Mouse (Mus musculus) adrenal gland, adult 8-10 months (tissue): ENCODE measurements at regions not wholly inside any gene's neighbourhood (a gene's known extent, or its start where the extent isn't known, plus 50 kb on each side); places are given as distances from the start of the nearest gene placed in this dataset.
"Not testable (repeated sequence)": the region's sequence is repeated elsewhere in the genome, so short reads cannot be mapped to it uniquely, and the experiment has no call there.

Experiments used
- DNase-seq: peaks from one replicate; pipeline ENCODE4 v3.0.0; 2022

DNA sequence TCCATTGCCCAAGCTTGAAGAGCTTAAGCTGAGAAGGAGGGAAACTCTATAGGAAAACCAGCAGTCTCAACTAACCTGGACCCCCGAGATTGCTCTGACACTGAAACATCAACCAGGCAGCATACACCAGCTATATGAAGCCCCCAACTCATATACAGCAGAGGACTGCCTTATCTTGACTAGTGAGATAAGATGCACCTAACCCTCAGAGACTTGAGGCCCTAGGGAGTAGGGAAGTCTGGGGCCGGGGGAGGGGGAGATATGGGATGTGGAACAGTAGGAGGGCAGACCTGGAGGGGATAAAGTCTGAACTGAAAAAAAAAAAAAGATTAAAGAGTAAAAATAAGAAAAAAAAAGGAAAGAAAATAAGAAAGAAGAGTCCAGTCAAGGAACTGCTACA, 540.5 kb upstream of the Pkdcc start:
- no peak for DNase-seq

- DNase-seq = not testable (repeated sequence)
These were observed 548.5 kb upstream of the Pkdcc start for GRCm38 (mm10) chr17:82666557-82666956.

DNA sequence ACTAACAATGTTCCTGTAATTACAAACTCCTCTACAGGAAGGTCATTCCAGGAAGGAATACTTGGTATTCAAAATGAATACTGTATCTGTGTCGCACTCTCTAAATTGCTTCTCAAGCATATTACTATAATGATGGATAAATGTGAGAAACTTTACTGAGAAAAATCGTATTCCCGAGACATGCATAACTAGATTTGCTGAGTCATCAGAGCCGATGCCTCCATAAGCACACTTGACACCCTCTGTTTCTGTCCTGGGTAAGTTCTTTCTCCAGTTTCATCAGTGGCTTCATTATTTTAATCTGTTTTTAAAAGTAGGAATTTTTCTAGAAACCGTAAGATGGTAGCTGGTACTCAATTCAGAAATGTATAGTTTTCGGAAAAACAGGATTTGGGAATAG, 550.7 kb upstream of the Pkdcc start:
- DNase-seq = no peak

GRCm38 (mm10) chr17:82636459-82637189, 578.5 kb upstream of the Pkdcc start:
- no peak for DNase-seq

DNA sequence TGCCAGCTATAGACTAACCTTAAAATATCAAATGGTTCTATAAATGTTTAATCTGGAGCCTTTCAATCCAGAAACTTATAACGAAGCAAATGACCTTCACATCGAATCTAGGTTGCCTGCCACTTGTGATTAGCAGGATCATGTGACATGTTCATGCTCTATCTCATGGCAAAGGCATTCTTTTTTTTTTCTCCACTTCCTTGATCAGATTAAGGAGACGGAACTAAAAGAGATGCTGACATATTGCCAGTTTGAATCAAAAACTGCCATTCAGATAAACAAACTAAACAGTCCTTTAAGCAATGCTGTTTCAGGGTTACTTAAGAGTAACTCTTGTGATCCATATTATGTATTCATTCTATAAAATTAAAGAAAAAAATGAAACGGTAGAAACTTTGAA, 579.2 kb upstream of the Pkdcc start:
- DNase-seq = no peak

DNA sequence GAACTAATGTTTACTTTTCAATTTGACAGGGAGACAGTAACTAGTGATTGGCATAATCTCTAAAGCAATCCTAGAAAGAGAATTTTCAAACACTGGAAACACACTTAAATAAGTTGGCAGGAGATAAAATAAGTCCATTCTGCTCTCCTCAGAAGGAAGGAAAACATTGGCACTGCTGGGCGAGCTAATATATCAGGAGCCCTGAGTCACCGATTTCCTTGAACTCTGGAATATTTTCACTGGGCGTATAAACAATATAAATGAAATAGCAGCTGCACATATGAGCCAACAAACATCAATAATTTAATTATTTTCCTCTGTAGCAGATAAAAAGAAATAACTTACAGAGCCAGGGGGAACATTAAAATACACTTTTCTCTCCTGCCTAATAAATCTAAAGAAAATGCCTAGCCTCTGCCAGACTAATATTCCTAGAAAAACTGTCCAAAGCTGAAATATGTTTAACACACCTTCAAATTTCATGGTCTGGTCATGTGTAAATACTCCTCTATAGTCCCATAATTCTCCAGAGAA, 608.4 kb upstream of the Pkdcc start:
- peak; percentile 11 for DNase-seq

DNA sequence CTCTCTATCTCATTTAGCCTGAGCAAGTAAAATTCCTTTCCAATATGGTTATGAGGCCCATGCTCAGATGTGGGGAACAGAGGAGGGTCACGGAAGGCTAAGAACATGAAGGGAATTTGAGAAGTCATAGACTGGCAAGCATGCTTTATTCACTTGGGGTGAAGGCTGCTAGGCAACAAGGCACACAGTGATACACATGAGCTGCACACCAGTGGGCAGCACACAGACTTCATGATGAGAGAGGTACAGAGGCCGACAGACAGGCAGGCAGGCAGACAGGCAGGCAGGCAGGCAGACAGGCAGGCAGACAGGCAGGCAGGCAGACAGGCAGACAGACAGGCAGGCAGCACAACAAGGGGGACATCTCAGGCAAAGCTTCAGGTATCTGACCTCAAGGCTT, 631.3 kb upstream of the Pkdcc start:
- no peak for DNase-seq

DNA sequence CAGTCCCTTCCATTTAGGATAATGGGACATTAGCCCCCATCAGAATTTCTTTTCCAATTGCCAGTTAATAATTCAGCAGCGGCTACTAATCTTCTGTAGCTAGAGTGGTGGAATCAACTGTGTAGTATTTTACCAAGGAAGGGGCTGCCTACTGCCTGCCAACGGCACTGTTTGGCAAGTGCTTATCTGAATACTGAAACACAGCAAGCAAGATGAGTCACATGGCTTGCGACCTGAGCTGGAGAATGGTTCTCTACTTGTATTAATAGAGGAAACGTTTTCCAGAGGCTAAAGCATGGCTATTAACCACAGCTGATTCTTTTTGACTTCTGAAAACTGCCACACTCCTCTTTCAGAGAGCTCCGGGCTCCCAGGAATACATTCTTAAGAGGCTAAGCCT, 681.6 kb upstream of the Pkdcc start:
- no peak for DNase-seq

DNA sequence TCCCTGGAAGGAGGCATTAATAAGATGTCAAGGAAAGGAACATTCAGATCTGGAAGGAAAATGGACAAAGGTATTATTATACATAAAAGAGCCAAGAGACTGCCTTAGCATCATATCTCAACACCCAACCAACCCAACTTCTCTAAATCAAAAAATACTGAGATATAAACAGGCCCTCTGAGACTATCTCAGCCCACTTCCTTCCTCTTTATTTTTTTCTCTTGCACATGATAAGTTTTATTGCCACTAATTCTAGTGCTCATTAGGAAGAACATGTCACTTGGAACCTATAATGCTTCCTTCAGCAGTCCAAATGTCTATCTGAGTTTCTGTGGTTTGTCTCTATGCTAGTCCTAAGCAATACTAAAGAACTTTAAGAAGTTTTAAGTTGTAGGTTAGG, 697.0 kb upstream of the Pkdcc start:
- no peak for DNase-seq

GRCm38 (mm10) chr17:82516850-82517249, 698.2 kb upstream of the Pkdcc start:
- DNase-seq = no peak

GRCm38 (mm10) chr17:82513816-82514215, 701.3 kb upstream of the Pkdcc start:
- DNase-seq = no peak

DNA sequence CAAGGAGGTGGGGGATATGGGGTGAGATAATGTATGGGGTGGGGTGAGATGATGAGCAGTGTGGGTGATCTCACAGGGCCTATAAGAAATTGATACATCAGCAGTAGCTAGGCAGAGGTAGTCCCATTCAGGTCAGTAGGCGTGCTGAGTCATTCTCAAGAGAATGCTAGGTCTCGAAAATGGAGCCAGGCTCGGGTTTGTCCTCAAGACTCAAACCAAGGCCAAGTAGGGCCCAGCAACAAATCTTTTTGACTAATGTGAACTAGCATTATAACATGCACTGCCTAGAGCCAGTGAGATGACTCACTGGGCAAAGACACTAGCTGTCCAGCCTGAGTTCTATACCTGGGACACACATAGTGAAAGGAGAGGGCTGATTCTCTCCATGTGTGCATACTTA, 710.8 kb upstream of the Pkdcc start:
- peak; percentile 40 for DNase-seq

DNA sequence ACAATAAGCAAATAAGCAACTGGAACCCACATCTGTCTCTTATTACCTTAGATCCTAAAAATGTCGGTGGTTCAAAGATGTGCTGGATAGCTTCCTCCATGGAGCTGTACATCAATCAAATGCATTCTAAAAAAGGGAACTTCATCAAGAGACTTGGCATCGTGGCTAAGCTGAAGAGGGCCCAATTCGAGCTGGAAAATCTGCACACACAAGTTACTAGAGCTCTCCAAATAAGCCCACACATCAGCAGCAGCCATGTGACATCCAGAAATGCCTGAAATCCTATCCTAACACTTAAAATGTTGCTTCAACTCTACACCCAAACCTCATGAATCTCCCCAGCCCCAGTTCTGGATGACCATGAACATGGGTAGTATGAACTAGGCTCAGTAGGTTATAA, 729.5 kb upstream of the Pkdcc start:
- DNase-seq = no peak

GRCm38 (mm10) chr17:82484609-82485008, 730.5 kb upstream of the Pkdcc start:
- no peak for DNase-seq

GRCm38 (mm10) chr17:82457972-82458371, 719.8 kb upstream of the Slc8a1 start:
- no peak for DNase-seq

GRCm38 (mm10) chr17:82453847-82454246, 715.7 kb upstream of the Slc8a1 start:
- no peak for DNase-seq

DNA sequence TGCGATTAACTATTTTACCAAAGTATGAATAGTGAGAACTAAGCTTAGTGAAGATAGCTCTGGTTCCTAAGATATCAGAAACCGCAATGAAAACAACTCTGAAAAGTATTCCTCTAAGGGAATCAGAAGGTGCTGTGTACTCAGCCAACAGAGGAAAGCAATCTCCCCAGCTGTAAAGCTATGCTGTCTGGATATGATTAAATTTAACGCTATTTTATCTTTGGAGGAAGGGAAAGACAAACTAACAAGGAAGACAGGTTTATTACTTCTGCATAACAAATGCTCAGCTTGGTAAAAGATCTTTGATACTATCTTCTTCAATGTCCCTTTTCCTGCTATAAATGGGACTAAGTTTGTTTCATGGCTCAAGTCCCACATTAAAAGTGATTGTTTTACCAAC, 700.9 kb upstream of the Slc8a1 start:
- DNase-seq = no peak

DNA sequence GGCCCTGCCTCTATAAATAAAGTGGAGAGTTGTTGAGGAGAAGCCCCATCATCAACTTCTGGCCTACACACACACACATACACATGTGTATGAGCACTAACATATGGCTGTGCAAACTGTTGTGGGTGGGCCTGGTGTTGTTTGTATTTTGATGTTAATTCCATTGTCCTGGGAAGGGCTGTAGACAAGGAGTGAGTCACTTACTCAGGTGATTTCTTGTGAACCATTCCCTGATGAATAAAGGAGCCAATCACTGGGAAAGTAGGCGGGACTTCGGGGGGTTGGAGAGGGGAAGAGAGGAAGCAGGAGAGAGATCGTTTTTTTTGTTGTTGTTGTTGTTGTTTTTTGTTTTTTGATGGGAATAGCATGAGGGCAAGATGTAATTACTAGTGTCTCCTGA, 699.0 kb upstream of the Slc8a1 start:
- no peak for DNase-seq

- DNase-seq = no peak
These were observed 694.5 kb upstream of the Slc8a1 start for GRCm38 (mm10) chr17:82432678-82433077.

GRCm38 (mm10) chr17:82408296-82408695, 670.1 kb upstream of the Slc8a1 start:
- no peak for DNase-seq

GRCm38 (mm10) chr17:82399328-82399727, 661.2 kb upstream of the Slc8a1 start:
- DNase-seq = no peak

- DNase-seq = not testable (repeated sequence)
These were observed 641.2 kb upstream of the Slc8a1 start for GRCm38 (mm10) chr17:82379371-82379770.

DNA sequence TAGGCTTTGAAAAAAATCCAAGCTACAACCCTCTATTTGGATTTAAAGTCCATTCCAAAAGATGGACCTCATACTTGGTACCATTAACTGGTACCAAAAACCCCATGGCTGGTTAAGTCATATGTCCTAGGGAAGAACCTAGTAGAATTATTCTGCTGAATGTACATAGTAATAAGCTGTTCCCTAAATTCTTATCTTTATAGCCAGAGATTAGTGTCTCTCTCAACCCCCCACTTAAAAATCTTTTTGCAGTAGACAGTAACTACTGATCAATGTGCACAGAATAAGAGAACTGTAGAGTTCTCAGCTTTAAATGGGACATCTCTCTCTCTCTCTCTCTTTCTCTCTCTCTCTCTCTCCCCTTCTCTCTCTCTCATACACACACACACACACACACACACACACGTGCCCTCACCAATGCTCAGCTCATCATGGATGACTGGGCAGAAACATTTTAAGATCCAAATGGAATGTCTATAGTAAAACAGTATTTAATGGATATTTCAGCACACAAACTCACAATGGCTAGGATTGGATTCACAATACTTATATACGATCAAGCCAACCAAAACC, 640.2 kb upstream of the Slc8a1 start:
- no peak for DNase-seq

DNA sequence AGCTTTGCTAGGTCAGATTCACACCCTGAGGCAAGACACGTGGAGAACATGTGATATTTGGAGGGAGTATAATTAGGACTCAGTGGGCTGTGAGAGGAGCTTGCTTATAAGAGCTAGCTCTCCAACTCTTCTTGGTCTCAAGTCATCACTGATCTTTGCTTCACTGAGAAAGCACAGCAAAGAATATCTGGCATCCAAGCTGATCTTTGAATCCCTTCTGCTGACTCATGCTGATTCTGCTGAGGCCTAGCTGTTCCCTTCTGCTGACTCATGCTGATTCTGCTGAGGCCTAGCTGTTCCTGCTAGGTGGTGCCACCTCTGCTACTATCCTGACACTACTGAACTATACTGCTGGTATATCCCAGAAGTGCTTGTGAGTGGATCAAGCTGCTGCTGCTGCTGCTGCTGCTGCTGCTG, 639.0 kb upstream of the Slc8a1 start:
- DNase-seq = no peak
